Mouse (Mus musculus) liver, embryonic 15.5 days (tissue): ENCODE data around the gene Cd79a. TPM values are rescaled to one million over a fixed set of nuclear protein-coding genes. Genes with fewer than 3 reads are reported as not detected.
A peak's percentile ranks its signal among the peaks of the same experiment; 100 is the strongest.

Experiments used
- ATAC-seq: fragments of 200-750 bp; cut with Nextera tagmentation; 2 replicates; pipeline ENCODE4 v1.8.0; 2017; ENCODE audit warnings: moderate number of reproducible peaks, mild to moderate bottlenecking, moderate library complexity; ENCODE audit not compliant: insufficient read depth
- H3K27ac ChIP-seq: fragments of 300-500 bp; sonication (generic); replicated peaks from 2 replicates; pipeline ENCODE4 v1.5.1; 2015; ENCODE audit warnings: mild to moderate bottlenecking, inconsistent platforms
- H3K27me3 ChIP-seq: fragments of 300-500 bp; sonication (generic); 2 replicates; pipeline ENCODE4 v1.6.1; 2015; ENCODE audit warnings: mild to moderate bottlenecking, inconsistent platforms
- H3K36me3 ChIP-seq: fragments of 300-500 bp; sonication (generic); replicated peaks from 2 replicates; pipeline ENCODE4 v1.6.1; 2015; ENCODE audit warnings: moderate library complexity, mild to moderate bottlenecking, inconsistent platforms
- H3K4me1 ChIP-seq: fragments of 300-500 bp; sonication (generic); replicated peaks from 2 replicates; pipeline ENCODE4 v1.6.1; 2015; ENCODE audit warnings: inconsistent platforms
- H3K4me2 ChIP-seq: fragments of 300-500 bp; sonication (generic); 2 replicates; pipeline ENCODE4 v1.6.1; 2015; ENCODE audit warnings: moderate library complexity, mild to moderate bottlenecking, inconsistent platforms
- H3K4me3 ChIP-seq: fragments of 300-500 bp; sonication (generic); replicated peaks from 2 replicates; pipeline ENCODE4 v1.5.1; 2015; ENCODE audit warnings: mild to moderate bottlenecking, inconsistent platforms
- H3K9ac ChIP-seq: fragments of 300-500 bp; sonication (generic); 2 replicates; pipeline ENCODE4 v1.6.1; 2015; ENCODE audit warnings: moderate library complexity, mild to moderate bottlenecking, inconsistent platforms
- H3K9me3 ChIP-seq: fragments of 300-500 bp; sonication (generic); replicated peaks from 2 replicates; pipeline ENCODE4 v1.6.1; 2016; ENCODE audit warnings: inconsistent platforms
- WGBS: fragments of 180-500 bp; shearing (Covaris S2); methylation state at CpG from one replicate; pipeline ENCODE4 v1.1.7; 2015; ENCODE audit warnings: mixed read lengths; ENCODE audit not compliant: insufficient replicate concordance; 5-methylcytosine and 5-hydroxymethylcytosine counted together
- polyA plus RNA-seq: library from polyadenylated mRNA; unstranded; fragments of >200 nt; fragmentation: Nextera tagmentation; extraction: Ambion mirVana; gene quantifications from 2 replicates; pipeline ENCODE4 v1.2.1, GENCODE M21; 2015

Cd79a gene
- polyA plus RNA-seq, 1 experiment from 2014 or later, result 6.0 TPM

DNA sequence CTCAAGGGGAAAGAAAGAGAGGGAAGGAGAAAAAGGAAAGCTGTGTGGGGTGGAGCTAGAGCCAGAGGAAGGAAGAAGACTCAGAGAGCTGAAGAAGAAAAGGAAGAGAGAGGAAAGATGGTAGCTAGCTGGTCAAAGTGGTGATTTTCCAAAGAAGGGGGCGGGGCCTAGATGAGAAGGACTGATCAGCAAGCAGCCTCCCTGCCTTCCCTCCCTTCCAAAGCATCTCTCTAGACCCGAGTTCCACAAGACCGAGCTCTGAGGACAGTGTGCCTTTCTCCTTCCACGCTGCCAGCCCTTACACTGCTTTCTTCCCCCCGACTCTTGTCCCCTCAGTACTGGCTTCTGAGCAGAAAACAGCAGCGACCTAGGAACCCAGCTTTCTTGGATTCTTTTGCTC lies 33.0 kb upstream of the Cd79a start:
- Histone ChIP-seq H3K27ac (no peak overlapping the region), H3K36me3 (no peaks in the 10 kb centered on the region), H3K4me1 (peaks cover 41% of the 10 kb centered on the region), H3K27me3 (peaks cover 39% of the 10 kb centered on the region), H3K9ac (no peak overlapping the region), H3K4me3 (no peak overlapping the region), H3K4me2 (no peak overlapping the region), H3K9me3 (no peaks in the 10 kb centered on the region)
- ATAC-seq, result no peak
- WGBS, result 32% methylated on average over 6 of the region's 6 CpGs

DNA sequence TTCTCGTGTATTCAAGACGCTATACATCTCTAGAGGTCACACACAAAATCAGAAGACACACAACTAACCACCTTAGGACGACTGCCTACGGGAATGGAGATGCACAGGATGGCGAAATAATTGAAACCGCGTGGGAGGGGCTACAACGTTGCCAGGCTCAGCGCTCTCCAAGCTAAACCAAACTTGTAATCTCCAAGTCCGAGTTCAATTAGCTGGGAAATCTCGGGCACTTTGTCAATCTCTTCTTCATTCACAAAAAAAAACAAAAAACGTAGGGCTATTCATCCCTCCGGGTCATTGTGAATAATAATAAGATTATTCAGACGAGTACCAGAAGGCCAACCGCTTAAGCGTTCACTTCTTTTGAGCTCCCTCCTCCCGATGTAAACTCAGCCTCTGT lies 28.1 kb upstream of the Cd79a start:
- Histone ChIP-seq H3K36me3 (no peaks in the 10 kb centered on the region), H3K27me3 (peaks cover 71% of the 10 kb centered on the region), H3K9ac (no peak overlapping the region), H3K27ac (no peak overlapping the region), H3K9me3 (no peaks in the 10 kb centered on the region), H3K4me2 (no peak overlapping the region), H3K4me3 (no peak overlapping the region), H3K4me1 (peaks cover 11% of the 10 kb centered on the region)
- 56% methylated on average over 17 of the region's 17 CpGs for WGBS
- no peak for ATAC-seq

DNA sequence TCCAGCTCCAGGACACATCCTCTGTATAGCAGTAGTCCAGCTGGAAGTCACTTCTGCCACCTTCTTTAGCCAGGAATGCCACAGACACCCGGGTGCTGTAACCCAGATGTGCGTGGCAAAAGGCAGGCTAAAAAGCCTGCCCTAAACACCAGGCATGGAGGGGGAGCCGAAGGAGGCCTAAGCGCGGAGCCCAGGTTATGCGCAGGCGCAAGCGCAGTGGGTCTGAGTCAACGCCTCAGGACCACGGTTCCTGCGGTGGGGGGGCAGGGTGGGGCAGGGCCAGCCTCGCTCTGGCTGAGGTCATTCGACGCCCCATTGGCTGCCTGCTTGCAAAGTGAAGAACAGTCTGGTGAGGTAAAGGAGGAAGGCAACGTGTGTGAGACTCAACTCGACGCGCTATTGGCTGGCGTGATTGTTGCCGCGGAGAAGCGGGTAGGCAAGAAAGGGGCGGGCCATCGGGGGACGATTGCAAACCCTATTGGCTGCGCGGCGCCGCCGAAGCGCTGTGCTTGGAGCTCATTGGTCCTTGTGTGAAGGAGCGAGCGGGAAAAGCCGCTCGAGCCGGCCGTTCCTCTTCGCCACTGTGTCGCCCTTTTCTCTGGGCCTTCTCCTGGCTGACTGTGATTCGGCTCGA lies 27.5 kb upstream of the Cd79a start, which contains the start of the genes Lypd4 and Dmrtc2:
Lypd4 (minus strand) TSS at position 410 of the 634 bp plus-strand sequence.
Dmrtc2 (plus strand) TSS at position 526 of the 634 bp plus-strand sequence.
- no peak for ATAC-seq

DNA sequence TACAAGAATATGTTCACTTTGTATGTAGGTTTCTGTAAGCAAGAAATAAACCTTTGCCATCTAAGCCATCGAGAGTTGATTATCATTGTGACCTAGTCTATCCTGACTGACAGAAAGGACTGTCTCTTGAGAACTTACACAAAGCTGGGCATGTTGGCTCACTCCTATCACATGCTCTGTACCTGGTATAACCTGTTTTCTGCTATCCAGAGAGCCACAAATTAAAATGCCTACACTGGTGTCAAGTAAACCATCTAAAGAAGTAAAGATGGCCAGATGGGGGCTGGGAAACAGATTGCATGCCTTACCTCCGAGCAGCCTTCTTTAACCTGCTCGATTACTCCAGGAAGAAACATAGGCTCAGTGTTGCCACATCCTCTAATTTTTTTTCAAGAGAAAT lies 19.6 kb upstream of the Cd79a start:
- H3K27me3 ChIP-seq, result peaks cover 33% of the 10 kb centered on the region
- H3K4me1 ChIP-seq, result no peaks in the 10 kb centered on the region
- no peak overlapping the region for H3K9ac ChIP-seq
- H3K9me3 ChIP-seq, result no peaks in the 10 kb centered on the region
- no peak for ATAC-seq
- no peak overlapping the region for H3K4me2 ChIP-seq
- 53% methylated on average over 3 of the region's 3 CpGs for WGBS
- H3K27ac ChIP-seq, result no peak overlapping the region
- no peak overlapping the region for H3K4me3 ChIP-seq
- H3K36me3 ChIP-seq, result no peaks in the 10 kb centered on the region

More for the DNA sequence above, 27.5 kb upstream of the Cd79a start, which contains the start of the genes Lypd4 and Dmrtc2:
- H3K27me3 ChIP-seq, result peaks cover 71% of the 10 kb centered on the region
- H3K4me3 ChIP-seq, result no peak within 1 kb of the TSS
- WGBS, result 47% methylated on average over 39 of the region's 41 CpGs
- H3K9ac ChIP-seq, result no peak within 1 kb of the TSS
- H3K9me3 ChIP-seq, result no peaks in the 10 kb centered on the region
- H3K27ac ChIP-seq, result no peak within 1 kb of the TSS
- H3K4me1 ChIP-seq, result 0 out of 2 replicates have a peak, but pooled peaks cover 6% of the 10 kb centered on the region
- no peaks in the 10 kb centered on the region for H3K36me3 ChIP-seq
- no peak within 1 kb of the TSS for H3K4me2 ChIP-seq

DNA sequence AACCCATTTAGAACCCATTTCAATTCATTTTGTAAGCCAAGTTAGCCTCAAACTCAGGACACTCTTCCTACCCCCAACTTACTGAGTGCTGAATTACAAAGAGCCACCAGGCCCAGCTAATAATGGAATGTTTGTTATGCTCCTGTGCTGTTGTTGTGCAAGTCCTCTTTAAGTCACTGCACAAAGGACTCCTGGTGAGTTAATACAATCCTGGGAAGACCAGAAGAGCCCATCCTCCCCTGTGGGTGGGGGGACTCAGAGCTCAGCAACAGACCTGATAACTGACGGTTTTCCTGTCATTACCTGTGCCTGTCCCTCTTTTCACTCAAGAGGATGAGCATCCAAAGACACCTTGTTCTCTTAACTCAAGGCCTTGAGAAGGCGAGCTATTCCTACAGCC lies 17.6 kb upstream of the Cd79a start:
- H3K36me3 ChIP-seq, result no peaks in the 10 kb centered on the region
- no peak overlapping the region for H3K27ac ChIP-seq
- H3K27me3 ChIP-seq, result peaks cover 19% of the 10 kb centered on the region
- no peaks in the 10 kb centered on the region for H3K9me3 ChIP-seq
- no peak overlapping the region for H3K4me3 ChIP-seq
- H3K4me2 ChIP-seq, result no peak overlapping the region
- no peak for ATAC-seq
- H3K9ac ChIP-seq, result no peak overlapping the region
- 59% methylated on average over 2 of the region's 2 CpGs for WGBS
- H3K4me1 ChIP-seq, result peaks cover 6% of the 10 kb centered on the region

DNA sequence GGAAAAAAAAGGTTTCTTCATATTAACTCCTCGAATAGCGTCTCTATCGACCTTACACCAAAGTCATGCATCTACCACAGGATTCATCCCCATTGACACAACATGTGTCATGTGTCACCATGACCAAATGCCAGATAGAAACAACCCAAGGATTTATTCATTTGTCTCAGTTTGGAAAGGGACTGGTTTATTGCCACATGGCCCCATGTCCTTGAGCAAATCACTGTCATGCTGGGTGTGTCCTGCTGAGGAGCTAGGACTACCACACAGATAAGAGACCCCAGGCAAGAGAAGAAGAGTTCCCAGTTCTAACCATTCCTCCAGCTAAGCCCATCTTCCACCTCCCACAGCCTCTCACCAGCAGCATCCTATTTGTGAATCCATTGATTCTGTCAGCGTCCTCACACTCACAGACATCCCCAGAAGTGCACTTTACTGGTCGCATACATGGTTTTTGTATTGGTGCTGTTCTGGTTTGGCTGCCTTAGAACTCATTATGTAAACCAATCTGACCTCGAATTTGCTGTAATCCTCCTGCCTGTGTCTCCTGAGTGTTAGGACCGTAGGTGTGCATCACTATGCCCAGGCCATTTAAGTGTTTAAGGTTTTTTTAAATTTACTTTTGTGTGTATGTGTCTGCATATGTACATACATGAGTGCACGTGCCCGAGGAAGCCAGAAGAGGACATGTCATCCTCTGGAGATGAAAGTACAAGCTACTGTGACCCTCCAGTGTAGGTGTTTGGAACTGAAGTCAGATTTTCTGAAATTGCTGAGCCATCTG lies 14.6 kb upstream of the Cd79a start:
- H3K9ac ChIP-seq, result no peak overlapping the region
- H3K27ac ChIP-seq, result no peak overlapping the region
- H3K4me2 ChIP-seq, result no peak overlapping the region
- H3K4me3 ChIP-seq, result no peak overlapping the region
- peaks cover 24% of the 10 kb centered on the region for H3K36me3 ChIP-seq
- peaks cover 29% of the 10 kb centered on the region for H3K4me1 ChIP-seq
- 0 out of 2 replicates have a peak, but pooled peaks cover 3% of the 10 kb centered on the region for H3K27me3 ChIP-seq
- WGBS, result 81% methylated on average over 9 of the region's 9 CpGs
- no peaks in the 10 kb centered on the region for H3K9me3 ChIP-seq
- no peak for ATAC-seq

DNA sequence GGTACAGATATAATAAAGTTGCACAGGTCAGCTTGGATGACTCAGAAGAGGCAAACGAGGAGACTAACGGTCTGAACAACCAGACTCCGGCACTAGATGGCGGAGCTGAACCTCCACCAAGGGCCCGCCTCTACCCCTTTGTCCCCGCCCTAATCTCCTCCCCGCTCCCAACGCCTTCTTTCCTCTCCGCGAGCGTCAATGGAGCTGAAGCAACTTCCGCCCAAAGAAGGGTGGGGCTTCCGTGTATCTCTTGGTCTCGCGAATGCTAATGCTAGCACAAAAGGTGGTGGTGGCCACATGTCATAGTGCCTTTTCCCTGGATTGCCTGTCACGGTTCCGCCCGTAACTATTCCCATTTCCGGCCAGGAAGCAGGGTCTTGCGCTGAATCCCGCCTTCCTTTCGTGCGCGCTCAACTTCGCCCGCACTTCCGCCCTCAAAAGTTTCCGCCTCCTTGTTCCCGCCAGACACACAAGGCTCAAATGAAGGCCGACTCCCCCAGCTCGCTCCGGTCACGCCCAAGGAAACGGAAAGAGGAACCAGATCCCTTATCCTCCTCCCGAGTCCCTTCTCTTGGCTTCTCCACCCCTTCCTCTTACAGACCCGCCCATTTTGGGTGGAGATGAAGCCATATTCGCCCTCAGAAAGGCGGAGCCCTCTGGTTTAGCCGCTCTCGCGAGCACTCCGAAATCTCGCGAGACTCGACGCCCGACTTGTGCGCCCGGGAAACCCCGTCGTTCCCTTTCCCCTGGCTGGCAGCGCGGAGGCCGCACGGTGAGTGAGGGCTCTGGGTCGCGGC lies 13.1 kb upstream of the Cd79a start, which contains the start of gene Rps19:
Rps19 (plus strand) TSS at position 476 of the 797 bp plus-strand sequence.
- under 1% methylated on average over 57 of the region's 57 CpGs for WGBS
- Histone ChIP-seq H3K4me3 (peak within 1 kb of the TSS; percentile 87), H3K4me1 (peaks cover 42% of the 10 kb centered on the region), H3K9me3 (no peaks in the 10 kb centered on the region), H3K27me3 (0 out of 2 replicates have a peak, but pooled peaks cover 3% of the 10 kb centered on the region), H3K36me3 (peaks cover 39% of the 10 kb centered on the region), H3K4me2 (peak within 1 kb of the TSS; percentile 84), H3K27ac (peak within 1 kb of the TSS; percentile 95), H3K9ac (peak within 1 kb of the TSS; percentile 91)
- peak; percentile 93 for ATAC-seq

DNA sequence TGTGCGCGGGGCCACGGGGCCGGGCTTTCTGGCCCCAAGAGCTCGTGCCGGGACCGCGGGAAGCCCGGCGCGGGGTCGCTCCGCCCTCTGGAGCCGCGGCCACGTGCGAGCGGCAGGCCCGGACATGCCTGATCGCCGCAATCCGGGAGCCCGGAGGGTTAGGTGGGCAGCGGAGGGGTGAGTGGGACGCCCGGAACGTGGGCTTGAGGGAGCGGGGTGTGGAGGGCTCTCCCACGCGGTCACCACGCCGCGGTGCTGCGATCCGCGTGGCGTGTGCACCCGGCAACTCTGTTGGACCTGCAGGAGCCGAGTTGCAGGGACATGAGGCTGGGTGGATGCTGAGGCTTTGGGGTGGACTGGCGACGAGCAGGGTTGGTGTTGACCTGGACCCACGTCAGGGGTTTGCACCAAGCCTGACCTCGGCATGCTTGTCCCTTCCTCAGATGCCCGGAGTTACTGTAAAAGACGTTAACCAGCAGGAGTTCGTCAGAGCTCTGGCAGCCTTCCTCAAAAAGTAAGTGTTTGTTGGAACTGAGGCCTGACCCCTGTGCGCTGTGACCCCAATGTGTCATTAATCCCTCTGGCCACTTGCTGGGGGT lies 12.4 kb upstream of the Cd79a start:
- Histone ChIP-seq H3K27me3 (no peaks in the 10 kb centered on the region), H3K4me3 (peak overlapping the region; percentile 87), H3K36me3 (peaks cover 46% of the 10 kb centered on the region), H3K4me1 (peaks cover 42% of the 10 kb centered on the region), H3K4me2 (peak overlapping the region; percentile 84), H3K9ac (peak overlapping the region; percentile 91), H3K9me3 (no peaks in the 10 kb centered on the region), H3K27ac (peak overlapping the region; percentile 95)
- ATAC-seq, result 0 out of 2 replicates have a peak, but pooled peaks have one; percentile 0
- under 1% methylated on average over 47 of the region's 47 CpGs for whole genome bisulfite sequencing

DNA sequence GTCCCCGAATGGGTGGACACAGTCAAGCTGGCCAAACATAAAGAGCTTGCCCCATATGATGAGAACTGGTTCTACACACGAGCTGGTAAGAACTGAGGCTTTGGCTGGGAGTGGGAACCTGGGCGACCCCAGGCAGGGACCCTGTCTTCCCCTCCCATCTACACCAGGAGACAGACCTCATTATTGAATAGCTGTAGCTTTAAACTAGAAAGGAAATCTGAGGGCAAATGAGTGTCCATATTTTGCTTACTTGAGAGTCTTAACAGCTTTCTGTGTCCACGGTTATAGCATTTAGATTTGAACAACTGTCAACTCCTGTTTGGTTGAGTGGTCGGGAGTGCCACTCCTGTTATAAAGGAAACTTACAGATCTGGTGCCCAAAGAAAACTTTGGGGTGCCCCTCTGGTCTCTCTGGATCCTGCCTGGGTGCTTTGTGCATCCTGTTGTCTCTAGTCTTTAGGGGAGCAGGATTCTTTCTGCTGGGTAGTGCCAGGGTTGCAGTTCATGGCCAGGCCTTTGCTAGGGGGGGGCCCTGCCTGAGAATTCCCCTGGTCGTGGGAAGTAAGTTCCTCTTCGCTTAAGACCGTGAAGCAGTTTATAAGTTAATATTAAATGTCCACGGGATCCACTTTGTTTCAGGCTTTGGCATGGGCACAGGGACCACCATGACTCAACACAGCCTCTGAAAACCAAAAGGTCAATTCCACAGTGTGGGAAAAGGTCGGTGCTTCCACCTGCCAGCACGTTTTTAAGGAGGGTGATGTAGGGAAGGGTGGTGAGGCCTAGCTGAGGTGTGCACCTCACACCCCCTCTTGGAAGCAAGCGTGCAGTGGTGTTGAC lies 11.5 kb upstream of the Cd79a start:
- Histone ChIP-seq H3K4me2 (peak overlapping the region; percentile 84), H3K36me3 (peaks cover 54% of the 10 kb centered on the region), H3K27me3 (no peaks in the 10 kb centered on the region), H3K4me1 (peaks cover 44% of the 10 kb centered on the region), H3K4me3 (peak overlapping the region; percentile 87), H3K9ac (peak overlapping the region; percentile 91), H3K9me3 (no peaks in the 10 kb centered on the region), H3K27ac (peak overlapping the region; percentile 95)
- 11% methylated on average over 12 of the region's 12 CpGs for WGBS
- ATAC-seq, result no peak

DNA sequence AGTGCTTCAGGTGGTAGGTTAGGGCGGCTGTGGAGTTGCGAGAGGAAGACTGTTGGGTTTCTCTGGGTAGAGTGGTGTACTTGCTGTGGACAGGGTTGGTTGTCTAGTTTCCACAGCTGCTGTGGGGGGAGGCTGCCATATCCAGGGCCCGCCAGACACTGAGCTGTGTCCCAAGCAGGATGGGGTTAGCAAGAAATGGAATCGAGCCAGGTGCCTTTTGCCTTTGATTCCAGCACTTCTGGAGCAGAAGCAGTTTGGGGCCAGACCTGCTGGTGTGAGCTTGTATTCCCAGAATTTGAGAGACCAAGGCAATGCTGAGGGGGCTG lies 10.9 kb upstream of the Cd79a start:
- Histone ChIP-seq H3K27me3 (no peaks in the 10 kb centered on the region), H3K9me3 (no peaks in the 10 kb centered on the region), H3K36me3 (peaks cover 60% of the 10 kb centered on the region), H3K27ac (peak overlapping the region; percentile 95), H3K4me1 (peaks cover 45% of the 10 kb centered on the region), H3K4me2 (peak overlapping the region; percentile 84), H3K4me3 (peak overlapping the region; percentile 87), H3K9ac (peak overlapping the region; percentile 91)
- 16% methylated on average over 4 of the region's 4 CpGs for WGBS
- ATAC-seq, result no peak
